Mouse (Mus musculus) left cerebral cortex, adult 6 months (tissue): Measurements from ENCODE around the gene Zfp967. TPM values are rescaled to one million over a fixed set of nuclear protein-coding genes. Genes with fewer than 3 reads are reported as not detected.

Source experiments
- long read RNA-seq, 2 experiments: library from polyadenylated mRNA; unstranded; transcript quantifications; one replicate each; pipeline ENCODE4 v2.0.0; 2019 to 2020
- polyA plus RNA-seq: library from polyadenylated mRNA; unstranded; fragments of <200 nt; fragmentation: Nextera tagmentation; gene quantifications from 2 replicates; pipeline ENCODE4 v1.2.3, GENCODE M21; 2021

Gene Zfp967
- not detected in 2 replicates for polyA plus RNA-seq
- long read RNA-seq, experiment 1, partial matches to known transcripts: 2 of 7 reads
- long read RNA-seq, experiment 1, other reads (novel, unspliced or antisense): 5 of 7 reads
- long read RNA-seq, experiment 2, partial matches to known transcripts: 1 of 7 reads
- long read RNA-seq, experiment 2, other reads (novel, unspliced or antisense): 6 of 7 reads

GRCm38 (mm10) chr2:176520756-176521155 is at the start of gene Zfp967:
Gene Zfp967, plus strand, starts transcription at chr2:176521056.

GRCm38 (mm10) chr2:176486683-176487082 is 34.2 kb upstream of the Zfp967 start, which contains the start of gene Gm14434:
Gene Gm14434, minus strand, starts transcription at chr2:176486783.

Other genes starting within 250 kb of the Zfp967 start
- gene Gm11009, start 201.6 kb upstream of the Zfp967 start, polyA plus RNA-seq: not detected in 2 replicates
- 12.6 and 18.1 TPM in 2 replicates for gene Gm14435, start 97.5 kb upstream of the Zfp967 start, polyA plus RNA-seq
- 25.4 and 43.6 TPM in 2 replicates for gene Gm14434, start 34.3 kb upstream of the Zfp967 start, polyA plus RNA-seq
- 39.2 and 46.9 TPM in 2 replicates for gene Gm14308, start 115.3 kb downstream of the Zfp967 start, polyA plus RNA-seq
- gene Zfp973, start 149.5 kb downstream of the Zfp967 start, polyA plus RNA-seq: 10.0 and 11.8 TPM in 2 replicates
- gene Gm14305, start 187.3 kb downstream of the Zfp967 start, polyA plus RNA-seq: 48.0 and 62.3 TPM in 2 replicates